Mouse (Mus musculus): ENCODE results near the gene Agrn. TPM values are rescaled to one million over a fixed set of nuclear protein-coding genes. Genes with fewer than 3 reads are reported as not detected.

Gene Agrn
- total and polyA plus RNA-seq, 3 experiments = 1.7 to 10.6 (median 3.4) TPM

- in situ Hi-C loops (cut with MboI; ENCODE audit: low pct_ligation_motif_present, low pct_unique_long_range_greater_than_20kb, low sequenced_read_pairs) = no loop called here
- dilution Hi-C loops (cut with MboI; ENCODE audit: extremely low pct_ligation_motif_present, extremely low pct_unique_long_range_greater_than_20kb, low sequenced_read_pairs) = no loop called here
Observed at GRCm38 (mm10) chr4:156202462-156202893, 5.2 kb upstream of the Agrn start.

GRCm38 (mm10) chr4:156200623-156201475 is 3.6 kb upstream of the Agrn start, which contains the start of gene Isg15:
TSS of gene Isg15 (minus strand) at chr4:156200818.
- TF ChIP-seq ETS1 (conservative IDR thresholded peaks at IDR 0.05; ENCODE audit: low read depth, low read length) (peak; percentile 60; the same call in 1 of the 2 replicates), ZNF384 (IDR thresholded peaks at IDR 0.05; ENCODE audit: low read depth, low read length) (0 out of 2 replicates have a peak, but pooled peaks have one; percentile 36), RAD21 (IDR thresholded peaks at IDR 0.05; ENCODE audit: low read depth, low read length) (no peak), IRF4 (IDR thresholded peaks at IDR 0.05; ENCODE audit: low read depth, low read length) (peak; percentile 75), TBP (conservative IDR thresholded peaks at IDR 0.05; ENCODE audit: low read depth, low read length) (peak; percentile 59; the same call in 1 of the 2 replicates), POLR2A (IDR thresholded peaks at IDR 0.05; ENCODE audit: low read depth, low read length) (peak; percentile 53), BHLHE40 (IDR thresholded peaks at IDR 0.05; ENCODE audit: low read depth, low read length) (no peak), CTCF (conservative IDR thresholded peaks at IDR 0.05 in 1 of 2, IDR thresholded peaks at IDR 0.05 in 1 of 2; ENCODE audit: low read depth in 2 of 2, low read length in 2 of 2) (no peak), MXI1 (IDR thresholded peaks at IDR 0.05; ENCODE audit: low read depth, low read length) (no peak), JUND (conservative IDR thresholded peaks at IDR 0.05; ENCODE audit: low read depth, low read length) (no peak)
- peaks cover 12 to 45% of the 10 kb centered on the region in 2 experiments for H3K4me1 ChIP-seq (ENCODE audit: control insufficient read depth in 1 of 2, insufficient read depth in 2 of 2)
- H3K9ac ChIP-seq (ENCODE audit: insufficient read depth, low read depth) = peak within 1 kb of the TSS; percentile 46
- peak within 1 kb of the TSS; percentile 31 to 46 (median 43) for H3K4me3 ChIP-seq (replicated peaks in 1 of 3; ENCODE audit: low read depth in 2 of 3, low read length in 2 of 3, poor library complexity in 1 of 3)
- H3K36me3 ChIP-seq (replicated peaks in 1 of 2; ENCODE audit: control insufficient read depth in 1 of 2, insufficient read depth in 1 of 2, low read length in 1 of 2) = no peaks in the 10 kb centered on the region
- peaks cover 39% of the 10 kb centered on the region for H3K27me3 ChIP-seq (replicated peaks)
- in situ Hi-C loops (cut with MboI; ENCODE audit: low pct_ligation_motif_present, low pct_unique_long_range_greater_than_20kb, low sequenced_read_pairs) (no loop called here), dilution Hi-C loops (cut with MboI; ENCODE audit: extremely low pct_ligation_motif_present, extremely low pct_unique_long_range_greater_than_20kb, low sequenced_read_pairs) (no loop called here)
- no peaks in the 10 kb centered on the region for H3K79me2 ChIP-seq (replicated peaks; ENCODE audit: control insufficient read depth, extremely low read depth, insufficient read depth, poor library complexity, severe bottlenecking)
- H3K4me2 ChIP-seq (ENCODE audit: insufficient read depth, low read depth, poor library complexity, severe bottlenecking) = peak within 1 kb of the TSS; percentile 69
- H3K9me3 ChIP-seq (replicated peaks; ENCODE audit: low read length) = no peaks in the 10 kb centered on the region
- H3K27ac ChIP-seq (ENCODE audit: insufficient read depth, low read depth) = peak within 1 kb of the TSS; percentile 39
- peak; percentile 61 for DNase-seq (ENCODE audit: extremely low read depth)

More at GRCm38 (mm10) chr4:156202462-156202893, 5.2 kb upstream of the Agrn start:
- Histone ChIP-seq H3K79me2 (replicated peaks; ENCODE audit: control insufficient read depth, extremely low read depth, insufficient read depth, poor library complexity, severe bottlenecking) (no peaks in the 10 kb centered on the region), H3K9me3 (replicated peaks; ENCODE audit: low read length) (no peaks in the 10 kb centered on the region), H3K27me3 (replicated peaks) (peaks cover 33% of the 10 kb centered on the region), H3K4me1 (ENCODE audit: control insufficient read depth in 1 of 2, insufficient read depth in 2 of 2) (peaks cover 12 to 40% of the 10 kb centered on the region in 2 experiments), H3K4me2 (ENCODE audit: insufficient read depth, low read depth, poor library complexity, severe bottlenecking) (peak overlapping the region; percentile 87), H3K4me3 (replicated peaks in 1 of 3; ENCODE audit: low read depth in 2 of 3, low read length in 2 of 3, poor library complexity in 1 of 3) (peak overlapping the region in 2 of 3 experiments; percentile 18 to 42), H3K27ac (ENCODE audit: insufficient read depth, low read depth) (no peak overlapping the region), H3K9ac (ENCODE audit: insufficient read depth, low read depth) (peak overlapping the region; percentile 28), H3K36me3 (replicated peaks in 1 of 2; ENCODE audit: control insufficient read depth in 1 of 2, insufficient read depth in 1 of 2, low read length in 1 of 2) (no peaks in the 10 kb centered on the region)
- TF ChIP-seq ELF1 (IDR thresholded peaks at IDR 0.05; ENCODE audit: low read depth, low read length) (no peak), ZC3H11A (IDR thresholded peaks at IDR 0.05; ENCODE audit: low read depth, low read length) (no peak), EP300 (IDR thresholded peaks at IDR 0.05; ENCODE audit: low read length) (no peak), IRF4 (IDR thresholded peaks at IDR 0.05; ENCODE audit: low read depth, low read length) (no peak), SMC3 (IDR thresholded peaks at IDR 0.05; ENCODE audit: low read depth, low read length) (no peak), MAFK (IDR thresholded peaks at IDR 0.05; ENCODE audit: insufficient replicate concordance, low read length) (no peak)
- DNase-seq (ENCODE audit: extremely low read depth) = no peak
